Mouse (Mus musculus): Measurements from ENCODE around the gene Patz1.

DNA sequence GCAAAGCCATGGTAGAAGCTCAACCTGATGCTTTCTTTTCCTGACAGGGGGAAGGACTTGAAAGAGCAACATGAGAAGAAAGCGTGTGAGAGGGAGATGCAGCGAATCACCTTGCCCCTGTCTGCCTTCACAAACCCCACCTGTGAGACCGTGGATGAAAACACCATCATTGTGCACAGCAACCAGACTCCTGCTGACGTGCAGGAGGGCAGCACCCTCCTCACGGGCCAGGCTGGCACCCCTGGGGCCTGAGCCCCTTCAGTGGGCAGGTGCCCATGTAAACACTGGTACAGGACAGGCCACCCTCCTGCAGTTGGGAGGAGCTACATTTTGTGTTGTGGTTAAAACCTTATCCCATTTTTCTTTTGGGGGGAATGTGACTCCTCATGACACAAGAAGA, 52.8 kb downstream of the Patz1 start:
- no peak for TF ChIP-seq POLR2A (IDR thresholded peaks at IDR 0.05; ENCODE audit: borderline replicate concordance, control insufficient read depth, low read depth, low read length)
- TF ChIP-seq CTCF (IDR thresholded peaks at IDR 0.05; ENCODE audit: control insufficient read depth, insufficient read depth, low read length), result no peak
